Mouse (Mus musculus): ENCODE data around the gene Slc30a7.

GRCm38 (mm10) chr3:116014901-116015300 is 7.7 kb upstream of the Slc30a7 start:
- no peak for TF ChIP-seq CTCF (IDR thresholded peaks at IDR 0.05; ENCODE audit: extremely low read depth, insufficient read depth, insufficient read length, insufficient replicate concordance)
- TF ChIP-seq POLR2A (IDR thresholded peaks at IDR 0.05; ENCODE audit: low read depth, low read length), result no peak
